Mouse (Mus musculus): ENCODE data around the gene Ndufb7. TPM values are rescaled to one million over a fixed set of nuclear protein-coding genes. Genes with fewer than 3 reads are reported as not detected.
"Not testable (repeated sequence)": the region's sequence is repeated elsewhere in the genome, so short reads cannot be mapped to it uniquely, and the experiment has no call there.

The Ndufb7 gene
- total RNA-seq, 2 experiments from 2014 or later = 408 to 467 TPM

DNA sequence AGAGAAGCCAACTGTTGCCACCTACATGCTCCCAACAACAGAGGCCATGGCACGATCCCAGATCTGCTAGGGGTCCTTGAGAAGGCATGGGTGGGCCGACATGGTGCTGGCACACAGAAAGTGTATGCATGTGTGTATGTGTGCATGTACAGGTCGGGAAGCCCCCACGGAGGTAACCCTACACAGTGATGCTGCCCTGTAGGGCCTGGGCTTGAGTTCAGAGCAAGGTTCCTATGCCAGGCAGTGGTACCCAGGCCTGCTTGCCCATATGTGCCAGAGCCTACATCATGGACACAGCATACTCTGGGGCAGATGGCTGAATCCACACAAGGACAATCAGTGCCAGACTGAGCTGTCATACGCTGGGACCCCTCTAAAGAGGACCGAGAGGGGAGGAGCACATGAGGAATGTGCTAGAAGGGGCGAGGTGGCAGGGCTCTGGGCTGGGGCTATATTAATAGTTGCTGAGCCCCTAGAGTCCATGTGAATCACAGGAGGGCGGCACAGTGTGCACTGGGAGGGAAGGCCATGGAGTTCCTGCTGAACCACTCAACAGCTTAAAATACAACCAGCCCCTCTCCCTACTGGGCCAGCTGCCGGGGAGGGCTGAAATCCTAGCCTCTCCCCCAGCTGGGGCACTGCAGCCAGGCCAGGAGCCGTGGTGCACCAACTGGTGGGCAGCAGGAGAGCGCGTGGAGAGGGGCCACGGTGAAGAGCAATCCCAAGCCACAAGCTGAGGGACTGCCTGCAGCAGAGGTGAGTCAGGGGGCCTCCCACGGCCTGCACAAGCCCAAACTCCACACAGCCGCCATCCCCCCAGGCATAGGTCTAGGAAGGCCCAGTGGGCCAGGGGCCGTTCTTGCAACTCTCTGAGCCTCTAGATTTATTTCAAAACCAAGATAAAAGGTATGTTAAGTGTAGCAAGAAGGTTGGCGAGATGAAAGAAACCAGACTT is 9.4 kb downstream of the Ndufb7 start:
- DNase-seq = peak; percentile 52

DNA sequence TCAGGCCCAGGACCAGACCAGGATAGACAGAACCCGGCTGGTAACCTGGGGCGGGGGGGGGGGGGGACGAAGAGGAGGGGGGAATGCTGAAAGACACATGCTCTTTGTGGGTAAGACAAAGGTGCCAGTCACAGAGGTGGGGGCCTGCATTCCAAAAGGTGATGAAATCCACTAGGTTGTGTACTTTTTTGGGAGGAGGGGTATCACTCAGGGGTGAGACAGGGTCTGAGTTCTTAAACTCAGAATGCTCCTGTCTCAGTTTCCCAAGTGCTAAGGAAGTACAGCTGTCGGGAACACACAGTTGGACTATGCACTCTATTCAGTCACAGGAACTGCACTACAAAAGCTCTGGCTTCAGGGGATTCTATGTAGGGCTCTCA is 10.0 kb downstream of the Ndufb7 start:
- no peak for DNase-seq

DNA sequence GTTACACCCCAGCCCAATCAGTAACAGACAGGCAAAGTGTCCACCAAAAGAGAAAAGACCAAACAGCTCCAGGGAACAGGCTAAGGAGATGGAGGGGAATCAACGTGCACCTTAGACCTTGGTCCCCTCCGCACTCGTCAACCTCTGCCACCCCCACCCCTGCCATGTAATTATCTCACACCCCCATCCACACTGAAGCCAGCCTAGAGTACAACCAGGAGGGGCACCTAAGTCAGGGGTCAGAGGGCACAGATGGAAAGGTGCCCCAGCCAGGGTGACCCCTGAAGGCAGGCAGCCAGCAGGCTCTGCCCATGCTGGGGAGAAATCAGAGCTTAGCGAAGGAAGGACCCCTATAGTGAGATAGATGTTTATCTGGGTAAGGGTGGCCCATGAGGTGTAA is 10.4 kb downstream of the Ndufb7 start:
- no peak for DNase-seq

DNA sequence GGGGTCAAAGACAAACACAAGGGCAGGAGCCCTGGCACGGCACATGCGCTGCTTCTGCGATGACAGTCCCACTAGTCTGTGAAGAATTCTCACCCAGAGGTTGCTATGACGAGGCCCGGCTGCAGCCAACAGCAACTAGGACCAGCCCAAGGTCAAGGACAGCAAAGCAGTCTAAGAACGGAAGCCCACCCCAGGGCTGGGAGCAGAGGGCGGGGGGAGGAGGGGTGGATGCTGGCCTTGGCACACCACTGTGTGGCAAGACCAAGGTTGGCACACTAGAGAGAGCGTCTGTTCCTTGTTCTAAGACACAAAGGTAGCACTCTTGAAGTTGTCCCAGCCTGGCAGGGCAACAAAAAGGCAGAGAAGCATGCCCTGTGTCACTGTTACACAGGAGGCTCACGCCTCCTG is 10.9 kb downstream of the Ndufb7 start:
- no peak for DNase-seq

DNA sequence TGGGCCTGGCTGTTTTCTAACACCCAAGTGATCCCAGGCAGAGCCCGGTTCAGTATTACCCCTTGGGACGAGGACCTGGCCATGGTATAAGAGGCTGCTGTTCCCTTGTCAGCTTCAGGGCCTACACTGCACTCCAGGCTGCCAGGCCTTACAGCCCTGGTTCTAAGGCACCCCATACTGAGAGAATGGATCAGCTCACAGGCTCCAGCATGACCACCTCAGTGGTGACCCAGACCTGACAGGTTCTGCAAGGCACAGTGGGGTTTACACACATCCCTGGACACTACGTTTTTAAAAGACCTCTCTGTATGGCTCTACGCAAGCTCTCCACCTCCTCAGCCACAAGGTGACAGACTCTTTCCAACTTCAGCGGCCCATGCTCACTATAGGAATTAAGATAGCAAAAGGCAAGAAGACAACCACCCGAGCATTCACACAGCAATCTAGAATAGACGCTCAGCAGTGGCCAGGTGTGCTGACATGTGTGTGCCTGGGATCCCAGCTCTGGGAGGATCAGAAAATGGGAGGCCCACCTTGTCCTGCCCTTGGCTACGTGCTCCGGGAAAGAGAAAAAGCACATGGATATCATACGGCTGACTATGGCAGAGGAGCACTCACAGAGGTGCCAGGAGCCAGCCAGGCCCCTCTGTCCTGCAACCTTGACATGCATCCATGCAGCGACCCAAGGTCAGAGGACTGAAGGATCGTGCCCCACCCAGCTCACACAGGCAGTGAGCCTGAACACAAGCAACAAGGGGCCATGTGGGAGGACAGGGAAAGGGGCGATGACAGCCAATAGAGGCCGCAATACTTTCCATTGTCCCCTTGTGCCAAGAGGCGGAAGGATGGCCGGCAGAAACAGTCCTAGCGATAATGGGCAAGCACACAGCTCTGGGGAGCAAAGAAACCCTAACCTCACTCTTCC is 11.9 kb downstream of the Ndufb7 start:
- DNase-seq = no peak

DNA sequence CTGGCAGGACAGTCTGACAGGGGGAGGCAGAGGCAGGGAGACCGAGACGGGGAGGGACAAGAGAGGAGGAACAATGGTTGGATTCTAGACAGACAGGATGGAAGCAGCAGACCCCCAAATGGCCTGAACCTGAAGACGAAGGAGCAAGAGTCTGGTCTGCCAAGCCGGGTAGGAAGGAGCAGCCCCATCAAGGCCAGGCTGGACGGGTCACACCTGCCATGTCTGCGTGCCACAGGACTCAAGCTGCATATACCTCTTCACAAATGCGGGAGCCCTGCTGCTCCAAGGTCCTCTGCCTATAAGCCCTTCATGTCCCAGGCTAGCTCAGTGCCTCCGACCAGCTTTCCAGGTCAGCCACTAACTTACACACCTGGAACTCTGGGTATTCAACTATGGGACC is 13.2 kb downstream of the Ndufb7 start:
- no peak for DNase-seq

DNA sequence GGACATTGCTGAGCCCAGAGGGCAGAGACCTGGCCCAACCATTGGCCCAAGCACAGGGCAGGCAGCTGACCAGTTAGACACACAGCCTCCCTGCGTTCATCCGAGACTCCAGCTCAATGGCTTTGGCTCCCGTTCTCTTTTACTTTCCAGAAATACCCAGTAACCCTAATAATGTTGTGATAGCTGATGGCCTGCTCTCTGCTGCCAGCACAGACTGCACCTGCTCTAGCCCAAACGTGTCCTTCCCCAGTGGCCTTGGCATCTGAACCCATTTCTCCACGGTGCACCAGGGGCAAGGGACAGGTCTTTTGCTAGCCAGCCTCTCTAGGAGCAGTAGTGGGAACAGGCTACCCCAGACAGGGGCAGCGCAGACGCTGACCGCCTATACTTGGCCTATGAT is 14.4 kb downstream of the Ndufb7 start:
- no peak for DNase-seq

DNA sequence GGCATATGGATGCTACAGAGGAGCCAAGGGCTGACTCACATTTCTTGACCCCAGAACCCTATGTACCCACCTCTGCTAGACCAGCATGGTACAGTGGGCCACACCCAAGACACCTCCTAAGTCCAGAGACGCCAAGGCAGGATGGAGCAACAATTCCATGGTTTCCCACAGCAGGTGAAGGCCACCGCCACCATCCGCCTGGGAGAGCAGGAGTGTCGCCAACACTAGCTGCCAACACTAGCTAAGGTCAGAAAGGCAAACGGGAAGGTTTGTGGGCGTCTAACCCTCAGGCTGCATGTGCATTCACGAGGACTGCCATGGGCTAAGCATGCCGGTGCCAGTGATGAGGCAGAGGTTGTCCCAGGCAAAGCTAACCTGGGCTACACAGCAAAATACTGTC is 15.8 kb downstream of the Ndufb7 start:
- no peak for DNase-seq

DNA sequence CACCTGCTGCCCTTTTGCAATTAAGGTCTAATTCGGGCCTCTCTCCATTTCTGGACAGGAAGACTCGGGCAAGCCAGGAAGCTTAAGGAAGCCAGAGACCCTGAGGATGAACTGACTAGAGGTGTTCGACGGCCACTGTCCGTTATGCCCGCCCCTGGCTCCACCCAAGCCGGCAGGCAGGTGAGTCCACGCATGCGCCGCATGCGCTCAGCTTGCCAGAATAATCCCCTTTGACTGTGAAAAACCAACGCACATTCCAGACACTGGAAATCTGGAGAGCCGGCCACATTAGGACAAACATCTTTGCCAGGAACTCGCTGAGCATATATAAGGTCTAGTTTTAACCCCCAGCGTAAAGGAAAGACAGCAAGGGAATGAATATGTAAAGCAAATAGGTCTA is 16.8 kb downstream of the Ndufb7 start:
- DNase-seq = no peak

DNA sequence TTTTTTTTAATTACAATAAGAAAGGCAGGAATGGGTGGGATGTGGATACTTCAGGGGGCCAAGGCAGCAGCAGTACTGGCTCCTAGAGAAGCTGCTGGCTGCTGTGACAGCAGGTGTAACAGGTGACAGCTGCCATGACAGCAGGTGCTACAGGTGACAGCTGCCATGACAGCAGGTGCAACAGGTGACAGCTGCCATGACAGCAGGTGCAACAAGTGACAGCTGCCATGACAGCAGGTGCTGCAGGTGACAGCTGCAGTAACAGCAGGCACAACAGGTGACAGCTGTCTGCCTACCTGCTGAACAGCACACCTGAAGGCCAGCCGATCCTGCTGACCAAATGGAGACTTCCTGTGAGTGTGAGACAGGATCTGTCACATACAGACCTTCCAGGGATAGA is 18.3 kb downstream of the Ndufb7 start:
- no peak for DNase-seq

DNA sequence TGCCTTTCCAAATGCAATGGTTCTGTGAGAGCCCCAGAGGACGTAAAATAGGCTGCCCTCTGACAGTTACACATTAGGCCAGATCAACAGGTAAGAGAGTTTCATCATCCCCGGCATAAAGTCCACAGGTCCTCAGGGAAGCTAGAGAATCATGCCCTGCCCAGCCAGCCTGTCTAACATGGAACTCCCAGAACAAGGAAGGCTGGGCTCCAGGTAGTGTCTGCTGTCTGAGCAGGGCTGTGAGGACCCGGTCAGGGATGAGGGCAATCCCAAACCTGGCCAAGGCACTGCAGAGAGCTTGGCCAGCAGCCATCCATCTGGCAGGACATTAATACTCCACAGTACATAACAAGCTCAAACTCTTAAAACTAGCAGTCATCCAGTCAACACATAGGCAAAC is 18.9 kb downstream of the Ndufb7 start:
- DNase-seq = no peak

DNA sequence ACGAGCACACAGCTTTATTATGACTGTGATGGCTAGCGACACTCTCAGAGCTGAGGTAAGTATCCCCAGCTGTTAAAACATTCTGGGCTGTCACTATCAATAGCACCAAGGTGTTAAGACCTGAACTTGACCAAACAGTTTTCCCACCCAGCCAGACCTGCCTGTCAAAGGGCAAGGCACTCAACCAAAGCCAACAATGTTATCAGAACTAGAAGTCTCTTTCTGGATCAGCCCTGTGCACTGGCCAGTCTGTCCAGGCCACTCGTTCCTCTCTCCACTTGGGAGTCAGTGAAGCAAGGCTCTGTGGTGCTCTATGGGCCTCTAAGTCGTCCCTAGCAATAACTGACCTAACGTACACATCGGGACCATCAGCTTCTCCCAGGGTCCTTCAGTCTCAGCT is 21.2 kb downstream of the Ndufb7 start:
- no peak for DNase-seq

DNA sequence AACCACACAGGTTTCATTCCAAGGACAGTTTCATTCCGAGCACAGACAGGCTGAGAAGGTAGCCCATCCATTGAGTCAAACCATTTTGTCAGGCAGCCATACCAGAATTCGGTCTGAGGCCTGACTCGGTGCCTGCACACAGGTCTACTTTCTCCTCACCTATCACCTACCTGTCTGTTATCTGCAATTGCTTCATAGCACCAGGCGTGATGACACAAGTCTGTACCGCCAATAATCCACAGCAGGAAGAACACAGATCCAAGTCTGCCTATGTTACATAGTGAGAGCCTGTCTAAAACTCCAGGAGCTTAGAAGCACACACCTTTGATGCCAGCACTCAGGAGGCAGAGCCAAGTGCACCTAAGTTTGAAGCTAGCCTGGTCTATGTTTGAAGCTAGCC is 22.4 kb downstream of the Ndufb7 start:
- DNase-seq = no peak

DNA sequence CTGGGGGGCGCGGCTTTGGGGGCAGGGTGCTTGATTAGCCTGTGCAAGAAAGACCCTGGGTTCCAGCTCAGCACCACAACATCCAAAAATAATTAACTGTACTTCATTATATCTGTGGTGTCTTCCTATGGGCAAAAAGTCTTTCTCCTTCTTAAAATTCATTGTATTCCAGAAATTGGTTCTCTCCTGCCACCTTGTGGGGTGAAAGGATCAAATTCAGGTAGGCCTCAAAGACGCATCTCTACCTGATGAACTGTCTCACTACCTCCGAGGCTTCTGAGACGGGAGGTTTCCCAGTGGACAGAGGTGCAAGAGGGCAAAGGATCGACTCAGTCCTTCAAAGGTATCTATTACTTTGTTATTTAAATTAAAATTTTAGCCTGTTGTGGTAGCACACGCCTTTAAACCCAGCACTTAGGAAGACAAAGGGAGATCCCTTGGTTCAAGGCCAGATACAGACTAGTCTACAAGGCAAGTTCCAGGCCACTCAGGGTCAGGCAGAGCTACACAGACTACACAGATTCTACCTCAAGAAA is 24.1 kb downstream of the Ndufb7 start:
- DNase-seq = no peak

DNA sequence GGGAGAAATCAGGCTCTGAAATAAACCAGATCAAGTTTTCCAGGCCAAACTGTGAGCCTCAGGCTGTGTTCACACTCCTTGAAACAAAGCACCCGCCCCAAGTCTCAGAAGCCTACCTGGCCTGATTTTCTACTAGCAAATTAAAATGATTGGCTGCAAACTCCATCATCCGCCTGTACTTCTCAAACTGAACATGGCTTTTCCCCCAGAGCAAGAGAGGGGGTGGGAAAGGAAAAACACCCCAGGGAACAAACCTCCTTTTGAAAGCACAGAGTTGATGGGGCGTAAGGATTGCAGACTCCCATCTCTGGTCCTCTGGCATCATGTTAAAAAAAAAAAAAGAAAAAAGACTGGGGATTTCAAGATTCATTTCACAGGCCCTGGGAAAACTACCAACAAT is 26.2 kb downstream of the Ndufb7 start:
- no peak for DNase-seq

DNA sequence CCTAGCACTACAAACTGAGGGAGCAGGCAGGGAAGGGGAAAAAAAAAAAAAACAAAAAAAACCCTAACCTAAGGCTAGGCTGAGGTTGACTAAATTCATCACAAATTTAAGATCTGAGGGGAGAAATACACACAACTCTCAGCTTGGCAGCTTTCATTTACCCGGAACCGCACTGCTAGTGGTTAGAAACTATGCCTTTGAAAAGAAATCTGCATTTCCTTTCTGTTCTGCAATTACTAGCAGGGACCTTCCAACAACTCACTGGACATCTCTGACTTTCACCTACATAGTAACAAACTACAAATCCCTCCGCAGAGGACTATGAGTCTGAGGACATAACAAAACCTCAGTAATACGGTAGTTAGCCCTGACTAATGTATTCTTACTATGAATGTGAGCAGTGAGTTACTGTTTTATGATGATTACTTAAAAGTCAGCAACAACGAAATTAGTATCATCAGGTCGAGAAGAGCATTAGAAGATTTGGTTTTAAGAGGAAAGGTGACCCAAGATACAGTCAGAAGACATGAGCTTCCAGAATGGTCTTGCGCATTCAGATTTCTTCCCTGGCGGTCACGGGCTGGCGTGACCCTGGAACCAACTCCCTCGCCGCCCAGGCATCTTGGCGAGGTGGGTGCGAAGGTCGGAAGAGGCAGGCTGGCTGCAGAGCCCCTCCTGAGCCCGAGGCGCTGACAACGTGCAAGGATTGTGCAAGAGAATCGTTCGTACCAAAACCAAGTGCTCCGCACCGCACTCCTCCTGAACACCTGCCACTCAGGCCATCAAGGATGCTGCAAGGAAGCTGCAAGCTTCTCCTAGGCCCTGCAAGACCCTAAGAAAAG is 27.1 kb downstream of the Ndufb7 start:
- DNase-seq = no peak

DNA sequence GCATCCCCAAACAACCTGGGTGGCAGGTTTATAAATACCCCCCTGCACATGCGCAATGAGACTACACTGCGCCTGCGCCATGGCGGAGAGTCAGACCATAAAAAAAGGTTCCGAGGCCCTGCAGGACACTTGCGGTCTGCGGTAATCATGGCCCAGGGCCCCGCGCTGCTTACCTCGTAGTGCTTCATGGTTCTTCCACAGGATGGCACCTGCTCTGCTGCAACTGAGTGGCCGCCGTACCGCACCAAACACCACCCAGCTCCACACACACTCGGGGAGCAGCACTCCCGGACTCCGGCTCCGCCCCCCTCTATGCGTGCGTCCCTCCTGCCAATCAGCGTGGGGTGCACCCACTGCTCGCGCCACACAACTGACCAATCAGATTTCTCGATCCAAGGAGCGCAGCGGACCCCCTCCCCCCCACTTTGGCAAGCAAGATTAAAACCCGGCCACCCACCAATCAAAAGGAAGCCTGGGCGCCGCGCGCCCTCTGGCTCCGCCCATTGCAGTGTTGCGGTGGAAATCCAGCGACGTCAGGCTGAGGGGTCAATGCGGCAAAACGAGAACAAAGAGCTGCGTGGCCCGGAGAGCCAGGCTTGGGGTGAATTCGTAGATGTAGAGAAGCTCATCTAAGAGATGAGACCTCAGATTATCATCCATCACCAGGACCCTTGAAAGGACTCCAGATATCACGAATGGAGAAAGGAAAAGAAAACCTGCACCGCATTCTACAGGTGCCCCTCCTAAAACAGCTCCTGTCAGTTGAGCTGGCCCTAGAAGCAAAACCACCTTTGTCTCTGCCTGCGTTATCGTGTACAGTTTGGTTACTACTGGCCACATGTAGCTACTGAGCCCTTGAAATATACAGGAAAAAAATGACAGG is 27.9 kb downstream of the Ndufb7 start:
- peak; percentile 91 for DNase-seq

DNA sequence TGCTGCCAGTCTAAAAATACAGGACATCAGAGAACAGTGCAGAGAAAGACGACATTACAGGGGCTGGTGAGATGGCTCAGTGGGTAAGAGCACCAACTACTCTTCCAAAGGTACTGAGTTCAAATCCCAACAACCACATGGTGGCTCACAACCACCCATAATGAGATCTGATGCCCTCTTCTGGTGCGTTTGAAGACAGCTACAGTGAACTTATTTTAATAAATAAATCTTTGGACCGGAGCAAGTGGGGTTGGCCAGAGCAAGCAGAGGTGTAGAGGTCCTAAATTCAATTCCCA is 28.5 kb downstream of the Ndufb7 start:
- DNase-seq = not testable (repeated sequence)

DNA sequence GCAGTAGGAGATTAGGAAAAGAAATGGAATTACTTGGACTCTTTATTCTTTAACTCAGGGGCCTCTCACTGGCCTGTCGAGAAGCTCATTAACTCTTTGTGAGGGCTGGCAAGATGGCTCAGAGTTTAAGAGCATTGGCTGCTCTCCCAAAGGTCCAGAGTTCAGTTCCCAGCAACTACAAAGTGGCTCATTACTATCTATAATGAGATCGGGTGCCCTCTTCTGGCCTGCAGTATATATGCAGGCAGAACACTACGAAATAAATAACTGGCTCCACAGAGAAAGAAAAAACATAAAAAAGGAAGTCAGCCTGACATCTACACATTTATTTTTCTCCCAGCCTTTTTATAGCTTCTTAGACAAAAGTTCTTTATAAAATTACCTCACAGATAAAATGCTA is 29.9 kb downstream of the Ndufb7 start:
- DNase-seq = no peak

DNA sequence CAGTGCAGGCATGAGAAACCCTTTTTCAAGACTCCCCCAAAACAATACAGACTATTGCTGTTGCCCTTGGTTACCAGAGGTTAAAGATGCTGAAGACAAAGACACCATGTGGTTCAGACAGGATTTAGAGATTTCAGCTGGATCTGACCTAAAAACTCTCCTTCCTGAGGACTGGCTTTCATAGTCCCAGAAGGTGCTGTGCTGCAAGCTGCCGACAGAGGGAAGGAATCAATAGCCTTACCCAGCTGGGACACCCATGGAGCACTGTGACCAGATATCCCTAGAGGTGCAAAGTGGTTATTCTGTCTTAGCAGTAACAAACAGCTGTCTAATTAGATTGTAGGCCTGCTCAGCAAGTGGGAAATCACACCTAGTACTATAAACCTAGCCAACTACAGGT is 31.7 kb downstream of the Ndufb7 start:
- no peak for DNase-seq

DNA sequence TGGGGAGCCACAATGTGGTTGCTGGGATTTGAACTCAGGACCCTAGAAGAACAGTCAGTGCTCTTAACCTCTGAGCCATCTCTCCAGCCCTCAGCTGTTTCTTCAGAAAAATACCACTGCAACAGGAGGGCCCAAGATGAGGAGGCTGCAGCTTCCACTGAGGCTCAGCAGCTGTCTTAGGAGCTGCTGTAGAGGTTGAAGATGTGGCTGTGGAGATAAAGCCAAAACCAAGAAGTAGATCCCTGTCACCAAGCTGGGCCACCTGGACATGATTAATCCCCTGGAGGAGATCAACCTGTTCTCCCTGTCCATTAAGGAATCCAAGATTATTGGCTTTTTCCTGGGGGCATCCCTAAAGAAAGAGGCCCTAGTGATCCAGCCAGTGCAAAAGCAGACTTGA is 33.3 kb downstream of the Ndufb7 start:
- no peak for DNase-seq
